Mouse (Mus musculus) hindbrain, postnatal 0 days (tissue): Measurements from ENCODE around the gene Lrp6. TPM values are rescaled to one million over a fixed set of nuclear protein-coding genes. Genes with fewer than 3 reads are reported as not detected.
A peak's percentile ranks its signal among the peaks of the same experiment; 100 is the strongest.

Experiments used
- ATAC-seq: fragments of 200-750 bp; cut with Nextera tagmentation; 2 replicates; pipeline ENCODE4 v1.8.0; 2017; ENCODE audit warnings: mild to moderate bottlenecking, moderate TSS enrichment, moderate library complexity
- DNase-seq: peaks from one replicate; pipeline ENCODE4 v3.0.0-alpha.2; 2015; ENCODE audit warnings: low spot score
- H3K27ac ChIP-seq: fragments of 300-500 bp; sonication (generic); 2 replicates; pipeline ENCODE4 v1.5.1; 2014; ENCODE audit warnings: mild to moderate bottlenecking
- H3K27me3 ChIP-seq: fragments of 300-500 bp; sonication (generic); 2 replicates; pipeline ENCODE4 v1.6.1; 2014; ENCODE audit warnings: low read length, mixed read lengths; ENCODE audit not compliant: insufficient read depth
- H3K36me3 ChIP-seq: fragments of 300-500 bp; sonication (generic); 2 replicates; pipeline ENCODE4 v1.6.1; 2014; ENCODE audit warnings: low read length, mixed read lengths; ENCODE audit not compliant: insufficient read depth
- H3K4me1 ChIP-seq: fragments of 300-500 bp; sonication (generic); 2 replicates; pipeline ENCODE4 v1.6.1; 2014; ENCODE audit warnings: antibody characterized with exemption, low read length, mixed read lengths; ENCODE audit not compliant: insufficient read depth
- H3K4me2 ChIP-seq: fragments of 300-500 bp; sonication (generic); 2 replicates; pipeline ENCODE4 v1.6.1; 2014; ENCODE audit warnings: low read depth, mild to moderate bottlenecking, low read length, moderate library complexity, mixed read lengths
- H3K4me3 ChIP-seq: fragments of 300-500 bp; sonication (generic); 2 replicates; pipeline ENCODE4 v1.5.1; 2014; ENCODE audit warnings: low read length
- H3K9ac ChIP-seq: fragments of 300-500 bp; sonication (generic); replicated peaks from 2 replicates; pipeline ENCODE4 v1.6.1; 2014; ENCODE audit warnings: mild to moderate bottlenecking, low read length, moderate library complexity, mixed read lengths
- H3K9me3 ChIP-seq: fragments of 300-500 bp; sonication (generic); 2 replicates; pipeline ENCODE4 v1.6.1; 2016; ENCODE audit warnings: low read length, mixed read lengths
- CTCF ChIP-seq: IDR thresholded peaks from 2 replicates; pipeline ENCODE4 v1.5.1; 2016; ENCODE audit warnings: antibody characterized with exemption, control low read depth, low read depth
- WGBS: fragments of 180-500 bp; shearing (Covaris S2); extraction: QIAGEN DNeasy Blood & Tissue Kit; methylation state at CpG from one replicate; pipeline ENCODE4 v1.1.7; 2014; 5-methylcytosine and 5-hydroxymethylcytosine counted together
- polyA plus RNA-seq: library from polyadenylated mRNA; unstranded; fragments of >200 nt; fragmentation: Nextera tagmentation; extraction: Ambion mirVana; gene quantifications from 2 replicates; pipeline ENCODE4 v1.2.1, GENCODE M21; 2015
- total RNA-seq: library from RNA; depleted of rRNA; stranded (reverse); fragments of >200 nt; gene quantifications from 2 replicates; pipeline ENCODE4 v1.2.3, GENCODE M21; 2014

The Lrp6 gene
- total and polyA plus RNA-seq, 2 experiments from 2014 or later: 13.0 to 23.9 TPM

- H3K27me3 ChIP-seq: no peaks in the 10 kb centered on the region
- H3K4me1 ChIP-seq: no peaks in the 10 kb centered on the region
- DNase-seq: peak; percentile 90
- no peak overlapping the region for H3K27ac ChIP-seq
- H3K36me3 ChIP-seq: no peaks in the 10 kb centered on the region
- no peak overlapping the region for H3K9ac ChIP-seq
- no peaks in the 10 kb centered on the region for H3K9me3 ChIP-seq
- peak; percentile 91 for ATAC-seq
- WGBS: 33% methylated on average over 11 of the region's 11 CpGs
- H3K4me3 ChIP-seq: no peak overlapping the region
- H3K4me2 ChIP-seq: peak overlapping the region; percentile 38
- peak; percentile 85 for TF ChIP-seq CTCF
These were observed 141.5 kb downstream of the Lrp6 start for GRCm38 (mm10) chr6:134425216-134425717.

GRCm38 (mm10) chr6:134421921-134422320, 144.8 kb downstream of the Lrp6 start:
- no peaks in the 10 kb centered on the region for H3K36me3 ChIP-seq
- H3K4me1 ChIP-seq: no peaks in the 10 kb centered on the region
- no peaks in the 10 kb centered on the region for H3K9me3 ChIP-seq
- H3K27me3 ChIP-seq: no peaks in the 10 kb centered on the region
- no peak overlapping the region for H3K27ac ChIP-seq
- WGBS: 76% methylated on average over 6 of the region's 6 CpGs
- peak; percentile 30 for DNase-seq
- H3K4me2 ChIP-seq: no peak overlapping the region
- ATAC-seq: no peak
- no peak overlapping the region for H3K9ac ChIP-seq
- no peak for TF ChIP-seq CTCF
- H3K4me3 ChIP-seq: no peak overlapping the region

GRCm38 (mm10) chr6:134420375-134420774, 146.4 kb downstream of the Lrp6 start:
- no peak for TF ChIP-seq CTCF
- H3K9ac ChIP-seq: no peak overlapping the region
- no peaks in the 10 kb centered on the region for H3K27me3 ChIP-seq
- 88% methylated on average over 8 of the region's 8 CpGs for WGBS
- DNase-seq (no peak), ATAC-seq (no peak)
- H3K9me3 ChIP-seq: no peaks in the 10 kb centered on the region
- no peak overlapping the region for H3K4me3 ChIP-seq
- no peak overlapping the region for H3K4me2 ChIP-seq
- no peaks in the 10 kb centered on the region for H3K36me3 ChIP-seq
- no peak overlapping the region for H3K27ac ChIP-seq
- no peaks in the 10 kb centered on the region for H3K4me1 ChIP-seq

GRCm38 (mm10) chr6:134417886-134418285, 148.9 kb downstream of the Lrp6 start:
- 75% methylated on average over 3 of the region's 3 CpGs for WGBS
- H3K27ac ChIP-seq: no peak overlapping the region
- no peak overlapping the region for H3K9ac ChIP-seq
- ATAC-seq (no peak), DNase-seq (no peak)
- H3K36me3 ChIP-seq: no peaks in the 10 kb centered on the region
- H3K4me3 ChIP-seq: no peak overlapping the region
- no peaks in the 10 kb centered on the region for H3K9me3 ChIP-seq
- TF ChIP-seq CTCF: no peak
- no peak overlapping the region for H3K4me2 ChIP-seq
- no peaks in the 10 kb centered on the region for H3K27me3 ChIP-seq
- H3K4me1 ChIP-seq: no peaks in the 10 kb centered on the region

- H3K27me3 ChIP-seq: no peaks in the 10 kb centered on the region
- no peak overlapping the region for H3K4me3 ChIP-seq
- no peak for DNase-seq
- no peaks in the 10 kb centered on the region for H3K9me3 ChIP-seq
- no peak overlapping the region for H3K9ac ChIP-seq
- no peak overlapping the region for H3K4me2 ChIP-seq
- no peak overlapping the region for H3K27ac ChIP-seq
- no peak for TF ChIP-seq CTCF
- no peaks in the 10 kb centered on the region for H3K4me1 ChIP-seq
- WGBS: 52% methylated on average over 3 of the region's 3 CpGs
- H3K36me3 ChIP-seq: no peaks in the 10 kb centered on the region
- no peak for ATAC-seq
These were observed 150.1 kb downstream of the Lrp6 start for GRCm38 (mm10) chr6:134416556-134417105.

GRCm38 (mm10) chr6:134414532-134414883, 152.3 kb downstream of the Lrp6 start:
- no peak overlapping the region for H3K9ac ChIP-seq
- no peak overlapping the region for H3K27ac ChIP-seq
- no peak for TF ChIP-seq CTCF
- no peaks in the 10 kb centered on the region for H3K27me3 ChIP-seq
- H3K4me1 ChIP-seq: no peaks in the 10 kb centered on the region
- DNase-seq (no peak), ATAC-seq (no peak)
- no peak overlapping the region for H3K4me3 ChIP-seq
- no peak overlapping the region for H3K4me2 ChIP-seq
- WGBS: 80% methylated on average over 4 of the region's 4 CpGs
- no peaks in the 10 kb centered on the region for H3K9me3 ChIP-seq
- no peaks in the 10 kb centered on the region for H3K36me3 ChIP-seq

GRCm38 (mm10) chr6:134413706-134414531, 152.8 kb downstream of the Lrp6 start:
- 64% methylated on average over 18 of the region's 18 CpGs for WGBS
- H3K36me3 ChIP-seq: no peaks in the 10 kb centered on the region
- no peaks in the 10 kb centered on the region for H3K9me3 ChIP-seq
- ATAC-seq (no peak), DNase-seq (no peak)
- H3K4me1 ChIP-seq: no peaks in the 10 kb centered on the region
- H3K9ac ChIP-seq: no peak overlapping the region
- TF ChIP-seq CTCF: 0 out of 2 replicates have a peak, but pooled peaks have one; percentile 1
- H3K27ac ChIP-seq: no peak overlapping the region
- H3K4me3 ChIP-seq: no peak overlapping the region
- H3K4me2 ChIP-seq: no peak overlapping the region
- H3K27me3 ChIP-seq: no peaks in the 10 kb centered on the region
